Mouse (Mus musculus) splenic B cell, adult 2 months (primary cell): ENCODE measurements around the gene Nt5c2.

Experiments
- DNase-seq: peaks from one replicate; pipeline ENCODE4 v3.0.0-alpha.2; 2011; ENCODE audit warnings: low read depth, low spot score
- H3K27me3 ChIP-seq: 2 replicates; pipeline ENCODE4 v1.6.1; 2012; ENCODE audit warnings: mild to moderate bottlenecking, low read length, moderate library complexity, mixed read lengths; ENCODE audit not compliant: control insufficient read depth, poor library complexity, insufficient read depth, severe bottlenecking
- H3K36me3 ChIP-seq: 2 replicates; pipeline ENCODE4 v1.6.1; 2012; ENCODE audit warnings: mild to moderate bottlenecking, low read length, moderate library complexity, mixed read lengths; ENCODE audit not compliant: control insufficient read depth, poor library complexity, insufficient read depth, severe bottlenecking

The Nt5c2 gene

GRCm38 (mm10) chr19:46843030-46843429, 171.9 kb downstream of the Nt5c2 start:
- Histone ChIP-seq H3K36me3 (no peaks in the 10 kb centered on the region), H3K27me3 (no peaks in the 10 kb centered on the region)
- no peak for DNase-seq

DNA sequence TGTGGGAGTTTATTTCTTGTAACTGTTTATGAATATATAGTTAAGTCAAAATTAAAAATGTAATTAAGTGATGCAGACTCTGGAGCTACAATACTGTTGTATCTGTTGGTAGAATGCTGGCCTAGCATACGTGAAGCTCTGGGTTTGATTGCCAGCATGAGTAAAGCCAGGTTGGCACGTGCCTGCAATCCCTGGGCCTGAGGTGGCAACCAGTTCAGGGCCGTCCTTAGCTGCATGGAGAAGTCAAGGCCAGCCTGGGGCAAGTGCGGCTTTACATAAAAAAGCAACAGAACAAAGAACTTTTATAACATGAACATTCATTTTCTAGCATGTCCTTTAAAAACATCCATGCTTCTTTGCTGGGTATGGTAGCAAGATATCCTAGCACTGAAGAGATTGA, 173.9 kb downstream of the Nt5c2 start:
- no peak for DNase-seq
- no peaks in the 10 kb centered on the region for H3K36me3 ChIP-seq
- H3K27me3 ChIP-seq, result no peaks in the 10 kb centered on the region

- DNase-seq, result no peak
- H3K27me3 ChIP-seq, result no peaks in the 10 kb centered on the region
These were observed 177.5 kb downstream of the Nt5c2 start for GRCm38 (mm10) chr19:46837290-46838079.

GRCm38 (mm10) chr19:46836085-46836484, 178.9 kb downstream of the Nt5c2 start:
- Histone ChIP-seq H3K36me3 (no peaks in the 10 kb centered on the region), H3K27me3 (no peaks in the 10 kb centered on the region)
- DNase-seq, result no peak

More at GRCm38 (mm10) chr19:46837290-46838079, 177.5 kb downstream of the Nt5c2 start:
- H3K36me3 ChIP-seq, result no peaks in the 10 kb centered on the region

- Histone ChIP-seq H3K36me3 (no peaks in the 10 kb centered on the region), H3K27me3 (no peaks in the 10 kb centered on the region)
- no peak for DNase-seq
These were observed 179.6 kb downstream of the Nt5c2 start for GRCm38 (mm10) chr19:46835339-46835738.

- DNase-seq, result no peak
- no peaks in the 10 kb centered on the region for H3K36me3 ChIP-seq
- H3K27me3 ChIP-seq, result no peaks in the 10 kb centered on the region
These were observed 180.7 kb downstream of the Nt5c2 start for GRCm38 (mm10) chr19:46834301-46834700.
